Mouse (Mus musculus) limb, embryonic 11.5 days (tissue): ENCODE measurements at regions not wholly inside any gene's neighbourhood (a gene's known extent, or its start where the extent isn't known, plus 50 kb on each side); places are given as distances from the start of the nearest gene placed in this dataset.
"Not testable (repeated sequence)": the region's sequence is repeated elsewhere in the genome, so short reads cannot be mapped to it uniquely, and the experiment has no call there.

ENCODE experiments used
- ATAC-seq: fragments of 200-750 bp; cut with Nextera tagmentation; 2 replicates; pipeline ENCODE4 v1.8.0; 2017; ENCODE audit warnings: low read depth; ENCODE audit not compliant: insufficient number of reproducible peaks, low FRiP score, low TSS enrichment
- DNase-seq: peaks from one replicate; pipeline ENCODE4 v3.0.0-alpha.2; 2015; ENCODE audit warnings: low spot score
- H3K27ac ChIP-seq: fragments of 300-500 bp; sonication (generic); replicated peaks from 2 replicates; pipeline ENCODE4 v1.5.1; 2014; ENCODE audit warnings: low read depth, mild to moderate bottlenecking, low read length
- H3K27me3 ChIP-seq: fragments of 300-500 bp; sonication (generic); 2 replicates; pipeline ENCODE4 v1.6.1; 2014; ENCODE audit warnings: mild to moderate bottlenecking, low read length, mixed read lengths; ENCODE audit not compliant: control insufficient read depth, insufficient read depth
- H3K36me3 ChIP-seq: fragments of 300-500 bp; sonication (generic); 2 replicates; pipeline ENCODE4 v1.6.1; 2014; ENCODE audit warnings: mild to moderate bottlenecking, low read length, moderate library complexity, mixed read lengths; ENCODE audit not compliant: control insufficient read depth, insufficient read depth
- H3K4me1 ChIP-seq: fragments of 300-500 bp; sonication (generic); 2 replicates; pipeline ENCODE4 v1.6.1; 2014; ENCODE audit warnings: low read length, mixed read lengths; ENCODE audit not compliant: control insufficient read depth, insufficient read depth
- H3K4me2 ChIP-seq: fragments of 300-500 bp; sonication (generic); 2 replicates; pipeline ENCODE4 v1.6.1; 2014; ENCODE audit warnings: low read depth, mild to moderate bottlenecking, moderate library complexity; ENCODE audit not compliant: severe bottlenecking
- H3K4me3 ChIP-seq: fragments of 300-500 bp; sonication (generic); 2 replicates; pipeline ENCODE4 v1.5.1; 2014; ENCODE audit warnings: low read depth, low read length
- H3K9ac ChIP-seq: fragments of 300-500 bp; sonication (generic); 2 replicates; pipeline ENCODE4 v1.6.1; 2014; ENCODE audit warnings: mild to moderate bottlenecking, low read length
- H3K9me3 ChIP-seq: fragments of 300-500 bp; sonication (generic); 2 replicates; pipeline ENCODE4 v1.6.1; 2016; ENCODE audit warnings: low read length; ENCODE audit not compliant: control insufficient read depth
- WGBS: fragments of 180-500 bp; shearing (Covaris S2); extraction: QIAGEN DNeasy Blood & Tissue Kit; methylation state at CpG from one replicate; pipeline ENCODE4 v1.1.7; 2014; 5-methylcytosine and 5-hydroxymethylcytosine counted together

DNA sequence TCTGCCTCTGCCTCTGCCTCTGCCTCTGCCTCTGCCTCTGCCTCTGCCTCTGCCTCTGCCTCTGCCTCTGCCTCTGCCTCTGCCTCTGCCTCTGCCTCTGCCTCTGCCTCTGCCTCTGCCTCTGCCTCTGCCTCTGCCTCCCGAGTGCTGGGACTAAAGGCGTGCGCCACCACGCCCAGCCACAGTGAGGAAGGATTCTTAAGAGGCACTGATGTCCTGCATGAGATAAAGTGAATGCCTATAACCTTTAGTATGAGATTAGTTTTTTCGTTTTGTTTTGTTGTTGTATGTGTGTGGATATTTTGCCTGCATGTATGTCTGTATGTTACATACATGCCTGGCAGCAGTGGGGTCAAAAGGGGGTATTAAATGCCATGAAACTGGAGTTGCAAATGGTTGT is 63.2 kb downstream of the Hlx start:
- H3K4me3 ChIP-seq, H3K27ac ChIP-seq, H3K4me2 ChIP-seq, ATAC-seq, H3K4me1 ChIP-seq, H3K27me3 ChIP-seq, H3K9ac ChIP-seq, H3K36me3 ChIP-seq, DNase-seq, H3K9me3 ChIP-seq: not testable (repeated sequence)
- WGBS = 90% methylated on average over 5 of the region's 5 CpGs

DNA sequence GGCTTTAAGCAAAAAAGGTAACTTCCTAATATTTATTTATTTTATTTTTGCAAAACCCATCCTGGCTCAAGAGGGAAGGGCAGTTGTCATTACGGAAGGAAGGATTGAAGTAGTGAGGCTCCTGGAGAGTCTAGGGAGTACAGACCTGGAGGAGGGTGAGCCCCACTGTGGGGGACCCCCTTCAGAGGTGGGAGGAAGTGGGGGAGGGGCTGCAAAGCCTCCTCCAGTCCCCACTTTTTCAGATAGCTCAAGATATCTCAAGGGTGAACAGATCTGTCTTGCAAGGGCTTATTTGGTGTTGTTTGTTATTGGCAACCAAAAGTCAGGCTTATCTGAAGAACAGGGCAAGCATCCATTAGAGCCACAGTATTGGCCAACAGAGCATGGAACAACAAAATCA is 64.0 kb downstream of the Hlx start:
- WGBS = 67% methylated on average over 1 of the region's 1 CpGs
- Histone ChIP-seq H3K4me3 (no peak overlapping the region), H3K4me1 (no peaks in the 10 kb centered on the region), H3K36me3 (no peaks in the 10 kb centered on the region), H3K27me3 (no peaks in the 10 kb centered on the region), H3K9ac (no peak overlapping the region), H3K9me3 (no peaks in the 10 kb centered on the region), H3K27ac (no peak overlapping the region), H3K4me2 (no peak overlapping the region)
- ATAC-seq = no peak
- DNase-seq = no peak

DNA sequence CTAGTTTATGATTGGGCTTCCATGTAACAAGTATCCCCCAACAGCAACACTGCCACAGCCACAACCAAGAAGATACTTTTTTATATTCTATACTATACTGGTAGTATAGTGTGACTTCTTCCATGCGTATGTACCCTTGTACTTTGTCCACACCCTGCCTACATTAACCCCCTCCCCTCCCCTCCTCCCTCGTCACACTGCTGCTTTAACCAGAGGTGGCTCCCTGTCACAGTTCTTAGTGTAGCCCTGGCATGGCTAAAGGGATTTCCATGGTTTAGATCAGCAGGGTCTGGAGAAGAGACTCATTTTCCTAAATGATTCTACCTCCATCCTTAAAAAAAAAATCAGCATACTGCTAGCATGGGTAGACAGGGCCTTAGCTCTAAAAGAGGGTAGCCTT is 64.4 kb downstream of the Hlx start:
- Histone ChIP-seq H3K27ac (no peak overlapping the region), H3K36me3 (no peaks in the 10 kb centered on the region), H3K4me3 (no peak overlapping the region), H3K27me3 (no peaks in the 10 kb centered on the region), H3K4me1 (no peaks in the 10 kb centered on the region), H3K4me2 (no peak overlapping the region), H3K9me3 (no peaks in the 10 kb centered on the region), H3K9ac (no peak overlapping the region)
- ATAC-seq = no peak
- 55% methylated on average over 2 of the region's 2 CpGs for WGBS
- no peak for DNase-seq

DNA sequence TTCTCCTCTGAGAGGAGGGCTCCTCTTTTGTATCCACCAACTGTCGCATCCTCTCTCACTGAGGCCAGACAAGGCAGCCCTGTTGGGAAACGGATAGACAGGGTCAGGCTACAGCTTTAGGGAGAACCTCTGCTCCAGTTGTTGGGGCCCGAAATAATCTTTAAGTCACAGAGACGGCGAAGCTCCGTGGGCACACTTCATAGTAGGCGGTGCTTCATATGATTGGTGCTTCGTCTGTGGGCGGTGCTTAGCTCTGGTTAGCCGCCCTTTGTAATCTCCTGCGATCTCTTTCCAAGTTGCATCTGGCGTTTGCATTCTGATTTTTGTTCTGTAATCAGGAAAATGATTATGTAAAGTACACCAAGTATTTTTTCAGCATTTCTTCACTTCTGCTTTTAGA is 67.2 kb downstream of the Hlx start:
- Histone ChIP-seq H3K4me3 (no peak overlapping the region), H3K4me2 (no peak overlapping the region), H3K27ac (no peak overlapping the region), H3K9ac (no peak overlapping the region), H3K9me3 (no peaks in the 10 kb centered on the region), H3K27me3 (no peaks in the 10 kb centered on the region), H3K36me3 (no peaks in the 10 kb centered on the region), H3K4me1 (no peaks in the 10 kb centered on the region)
- 91% methylated on average over 12 of the region's 12 CpGs for WGBS
- ATAC-seq (no peak), DNase-seq (no peak)

DNA sequence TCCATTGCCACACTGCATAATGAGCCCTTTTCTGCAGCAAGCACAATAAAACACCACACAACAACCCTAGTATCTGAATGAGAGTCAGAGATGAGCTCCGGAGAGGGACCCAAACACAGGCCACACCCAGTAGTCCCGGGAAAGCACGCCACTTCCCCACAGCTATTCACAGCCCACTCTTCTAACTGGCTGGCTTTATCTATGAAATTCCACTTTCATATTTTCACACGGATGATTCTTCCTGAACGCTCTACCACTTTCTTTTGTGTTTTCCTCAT is 68.4 kb downstream of the Hlx start:
- Histone ChIP-seq H3K4me2 (no peak overlapping the region), H3K27ac (no peak overlapping the region), H3K36me3 (no peaks in the 10 kb centered on the region), H3K27me3 (no peaks in the 10 kb centered on the region), H3K4me1 (no peaks in the 10 kb centered on the region), H3K9ac (no peak overlapping the region), H3K9me3 (no peaks in the 10 kb centered on the region), H3K4me3 (no peak overlapping the region)
- 56% methylated on average over 5 of the region's 5 CpGs for WGBS
- DNase-seq (no peak), ATAC-seq (no peak)

DNA sequence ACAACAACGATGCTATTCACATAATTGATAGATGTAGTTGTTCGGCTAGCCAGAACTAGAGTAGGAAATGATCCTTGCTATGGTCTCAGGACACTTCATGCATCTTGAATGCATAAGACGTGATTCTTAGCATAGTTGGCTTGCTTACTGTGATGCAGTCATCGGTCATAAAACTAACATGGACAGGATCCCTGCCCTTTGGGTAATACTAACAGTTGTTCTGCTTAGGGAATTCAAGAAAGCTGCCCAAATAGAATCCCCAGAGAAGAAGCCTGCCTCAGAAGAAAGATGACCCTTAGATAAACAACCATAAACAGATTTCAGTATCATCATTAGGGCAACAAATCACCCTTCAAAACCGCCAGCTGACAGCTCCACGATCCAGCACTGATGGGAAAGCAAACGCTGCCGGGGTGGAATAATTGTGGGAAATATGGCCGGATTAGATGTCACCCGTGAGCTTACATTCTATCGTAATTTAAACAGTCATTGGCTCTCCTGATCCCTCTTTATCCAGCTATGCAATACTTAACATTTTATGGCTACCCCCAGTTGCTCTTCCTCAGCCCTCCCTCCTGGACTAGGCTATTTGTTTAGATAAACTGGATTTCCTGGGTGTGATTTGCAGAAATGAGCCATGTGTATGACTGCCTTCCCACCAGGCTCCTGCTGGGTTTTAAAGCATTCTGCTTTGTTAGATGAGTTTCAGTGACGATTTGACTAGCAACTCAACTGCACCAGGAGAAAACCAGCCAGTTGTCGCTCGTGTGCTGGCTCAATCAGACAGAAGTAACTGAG is 68.9 kb downstream of the Hlx start:
- H3K4me2 ChIP-seq = no peak overlapping the region
- WGBS = 48% methylated on average over 14 of the region's 14 CpGs
- H3K9ac ChIP-seq = no peak overlapping the region
- no peak for DNase-seq
- no peak overlapping the region for H3K27ac ChIP-seq
- H3K4me1 ChIP-seq = no peaks in the 10 kb centered on the region
- no peak for ATAC-seq
- no peak overlapping the region for H3K4me3 ChIP-seq
- no peaks in the 10 kb centered on the region for H3K36me3 ChIP-seq
- H3K27me3 ChIP-seq = no peaks in the 10 kb centered on the region
- no peaks in the 10 kb centered on the region for H3K9me3 ChIP-seq

DNA sequence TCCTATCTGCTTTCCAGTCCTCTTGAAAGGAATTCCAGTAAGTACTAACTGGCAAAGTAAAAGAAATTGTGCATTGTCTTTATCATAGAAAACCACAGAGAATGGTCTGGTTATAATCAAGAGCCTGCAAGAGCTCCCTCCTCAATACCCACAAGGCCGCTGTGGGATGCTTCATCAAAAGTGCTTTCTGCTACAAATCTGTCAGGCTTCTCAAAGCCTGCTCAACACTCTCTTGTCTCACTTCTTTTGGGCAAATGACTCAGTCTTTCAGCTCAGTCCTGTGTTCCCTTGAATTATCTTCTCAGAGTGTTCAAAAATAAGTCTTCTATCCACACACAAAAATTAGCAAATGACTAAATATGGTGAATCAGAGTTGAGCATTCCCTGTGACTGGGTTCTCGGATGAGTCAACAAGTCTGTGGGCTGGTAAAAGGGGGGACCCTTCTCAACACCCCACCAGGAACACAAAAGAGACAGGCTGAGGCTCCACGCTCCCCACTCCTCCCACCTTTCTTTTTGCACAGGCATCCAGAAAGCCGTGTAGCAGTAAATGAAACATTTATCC is 81.8 kb downstream of the Hlx start:
- no peak overlapping the region for H3K4me2 ChIP-seq

DNA sequence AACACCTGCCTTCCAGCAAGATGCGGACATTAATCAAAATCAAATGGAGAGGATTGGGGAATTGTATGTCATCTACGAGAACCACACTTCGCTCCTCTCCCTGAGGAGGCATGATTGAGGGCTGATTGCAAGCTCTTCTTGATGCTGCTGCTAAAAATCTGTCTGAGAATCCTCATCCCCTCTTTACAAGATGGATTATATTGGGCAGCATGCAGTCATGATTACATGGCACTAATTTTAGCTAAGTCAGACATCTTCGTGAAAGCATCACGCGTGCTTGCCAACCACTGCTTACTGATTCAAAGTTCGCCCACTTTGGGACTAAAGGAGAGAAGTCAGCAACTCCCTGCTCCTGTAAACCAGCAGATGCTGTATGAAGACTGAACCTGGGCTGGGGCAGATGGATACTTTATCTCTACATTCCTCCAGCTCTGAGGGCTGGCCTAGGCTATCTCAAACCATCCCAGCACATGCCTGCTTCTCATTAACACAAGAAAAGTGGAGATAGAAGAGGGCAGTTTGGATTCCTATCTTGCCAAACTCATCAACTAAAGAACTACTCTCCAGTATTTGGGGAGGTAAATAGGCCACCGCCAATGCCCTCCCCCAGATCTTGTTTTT is 84.4 kb downstream of the Hlx start:
- 90% methylated on average over 8 of the region's 8 CpGs for WGBS
- no peak for DNase-seq
- no peak for ATAC-seq
- no peak overlapping the region for H3K27ac ChIP-seq
- no peaks in the 10 kb centered on the region for H3K36me3 ChIP-seq
- H3K4me2 ChIP-seq = no peak overlapping the region
- no peaks in the 10 kb centered on the region; the same call in 1 of the 2 replicates for H3K9me3 ChIP-seq
- H3K4me1 ChIP-seq = peaks cover 9% of the 10 kb centered on the region
- no peak overlapping the region for H3K9ac ChIP-seq
- H3K27me3 ChIP-seq = no peaks in the 10 kb centered on the region
- H3K4me3 ChIP-seq = no peak overlapping the region

More for the DNA sequence above, 81.8 kb downstream of the Hlx start:
- ATAC-seq (no peak), DNase-seq (no peak)
- no peaks in the 10 kb centered on the region for H3K27me3 ChIP-seq
- H3K27ac ChIP-seq = no peak overlapping the region
- H3K9me3 ChIP-seq = no peaks in the 10 kb centered on the region; the same call in 1 of the 2 replicates
- no peak overlapping the region for H3K4me3 ChIP-seq
- 93% methylated on average over 4 of the region's 4 CpGs for WGBS
- H3K4me1 ChIP-seq = no peaks in the 10 kb centered on the region
- no peak overlapping the region for H3K9ac ChIP-seq
- no peaks in the 10 kb centered on the region for H3K36me3 ChIP-seq
